Mouse (Mus musculus): ENCODE data around the gene Enox2.

- TF ChIP-seq POLR2A (IDR thresholded peaks at IDR 0.05; ENCODE audit: borderline replicate concordance, extremely low read depth, low read depth, low read length) (peak; percentile 92), CTCF (IDR thresholded peaks at IDR 0.05; ENCODE audit: insufficient read depth, low read length) (no peak)
Observed at GRCm38 (mm10) chrX:49287700-49288563, at the start of gene Enox2.
